Mouse (Mus musculus): Measurements from ENCODE around the gene Neurl4. TPM values are rescaled to one million over a fixed set of nuclear protein-coding genes. Genes with fewer than 3 reads are reported as not detected.

The Neurl4 gene
- polyA plus RNA-seq, 1 experiment from 2014 or later = 29.0 TPM

DNA sequence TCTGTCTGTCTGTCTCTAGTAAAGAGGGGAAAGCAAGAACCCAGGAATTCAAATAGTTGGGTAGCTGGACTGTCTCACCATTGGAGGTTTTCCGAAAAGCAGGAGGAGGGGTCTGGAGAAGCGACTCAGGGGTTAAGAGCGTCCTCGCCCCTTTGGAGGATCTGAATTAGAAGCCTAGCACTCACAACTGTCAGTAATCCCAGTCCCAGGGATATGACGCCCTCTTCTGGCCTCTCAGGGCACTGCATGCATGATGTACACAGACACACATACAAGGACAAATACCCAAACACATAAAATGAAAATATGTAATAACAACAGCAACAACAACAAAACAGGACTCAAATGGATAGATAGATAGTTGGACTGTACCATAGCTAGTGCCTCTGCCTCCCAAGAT lies 59.7 kb downstream of the Neurl4 start:
- no peak for ATAC-seq (ENCODE audit: low FRiP score, low TSS enrichment)
- H3K9me3 ChIP-seq (ENCODE audit: control insufficient read depth, low read length) = no peaks in the 10 kb centered on the region
- no peaks in the 10 kb centered on the region for H3K4me1 ChIP-seq (ENCODE audit: control insufficient read depth, insufficient read depth, low read length)
- no peak overlapping the region for H3K9ac ChIP-seq (replicated peaks; ENCODE audit: low read length)
- peaks cover 28% of the 10 kb centered on the region for H3K27me3 ChIP-seq (ENCODE audit: control insufficient read depth, insufficient read depth, low read length)
- 22% methylated on average over 5 of the region's 5 CpGs for WGBS
- H3K36me3 ChIP-seq (ENCODE audit: control insufficient read depth, insufficient read depth, low read length) = no peaks in the 10 kb centered on the region
- no peak overlapping the region for H3K4me2 ChIP-seq (ENCODE audit: low read length)
- H3K27ac ChIP-seq (replicated peaks; ENCODE audit: low read depth, low read length) = no peak overlapping the region
- DNase-seq = no peak
- no peak overlapping the region for H3K4me3 ChIP-seq (replicated peaks; ENCODE audit: low read depth, low read length)

DNA sequence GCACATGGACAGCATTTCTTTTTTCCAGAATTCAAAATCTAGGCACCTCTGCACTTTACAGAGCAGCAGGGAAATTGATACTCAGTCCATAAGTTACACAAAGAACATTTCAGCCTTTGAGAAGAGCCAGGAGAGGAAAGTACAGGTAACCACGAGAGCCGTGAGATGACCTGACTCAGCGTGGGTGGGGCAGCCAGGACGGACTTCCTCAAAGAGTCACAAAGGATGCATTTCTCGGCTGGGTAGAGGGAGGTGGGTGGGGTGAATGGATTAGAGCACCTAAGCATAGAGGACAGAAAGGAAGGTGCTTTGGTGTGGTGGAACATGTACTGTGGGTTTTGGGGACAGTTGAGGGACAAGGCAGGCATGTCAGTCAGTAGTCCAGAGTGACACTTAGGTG lies 61.0 kb downstream of the Neurl4 start:
- H3K27me3 ChIP-seq (ENCODE audit: control insufficient read depth, insufficient read depth, low read length) = peaks cover 40% of the 10 kb centered on the region
- 51% methylated on average over 5 of the region's 5 CpGs for WGBS

More for the DNA sequence above, 61.0 kb downstream of the Neurl4 start:
- Histone ChIP-seq H3K4me3 (replicated peaks; ENCODE audit: low read depth, low read length) (no peak overlapping the region), H3K4me1 (ENCODE audit: control insufficient read depth, insufficient read depth, low read length) (0 out of 2 replicates have a peak, but pooled peaks cover 4% of the 10 kb centered on the region), H3K4me2 (ENCODE audit: low read length) (no peak overlapping the region), H3K36me3 (ENCODE audit: control insufficient read depth, insufficient read depth, low read length) (no peaks in the 10 kb centered on the region), H3K9ac (replicated peaks; ENCODE audit: low read length) (no peak overlapping the region), H3K27ac (replicated peaks; ENCODE audit: low read depth, low read length) (no peak overlapping the region), H3K9me3 (ENCODE audit: control insufficient read depth, low read length) (no peaks in the 10 kb centered on the region)
- DNase-seq (no peak), ATAC-seq (ENCODE audit: low FRiP score, low TSS enrichment) (no peak)

Small RNA genes within 50 kb of the gene (microRNA-seq; reads per million reads assigned to microRNA genes)
- gene Mir6924 = not detected

Other genes starting within 250 kb of the Neurl4 start
- gene Sox15, start 245.8 kb upstream of the Neurl4 start, polyA plus RNA-seq (2014; fragmentation: Nextera tagmentation; extraction: Ambion mirVana) = not detected in 2 replicates
- 64.0 and 108 TPM in 2 replicates for gene Mpdu1, start 238.4 kb upstream of the Neurl4 start, polyA plus RNA-seq (2014; fragmentation: Nextera tagmentation; extraction: Ambion mirVana)
- 3.7 and 7.9 TPM in 2 replicates for gene Cd68, start 234.9 kb upstream of the Neurl4 start, polyA plus RNA-seq (2014; fragmentation: Nextera tagmentation; extraction: Ambion mirVana)
- gene Eif4a1, start 228.6 kb upstream of the Neurl4 start, polyA plus RNA-seq (2014; fragmentation: Nextera tagmentation; extraction: Ambion mirVana) = 707 and 863 TPM in 2 replicates
- gene Senp3, start 219.0 kb upstream of the Neurl4 start, polyA plus RNA-seq (2014; fragmentation: Nextera tagmentation; extraction: Ambion mirVana) = 93.3 and 103 TPM in 2 replicates
- gene Tnfsf13, start 215.3 kb upstream of the Neurl4 start, polyA plus RNA-seq (2014; fragmentation: Nextera tagmentation; extraction: Ambion mirVana) = 0.16 and 0.25 TPM in 2 replicates
- gene Tnfsf12, start 205.2 kb upstream of the Neurl4 start, polyA plus RNA-seq (2014; fragmentation: Nextera tagmentation; extraction: Ambion mirVana) = 1.6 and 3.0 TPM in 2 replicates
- gene Tnfsfm13, start 205.0 kb upstream of the Neurl4 start, polyA plus RNA-seq (2014; fragmentation: Nextera tagmentation; extraction: Ambion mirVana) = 0.51 and 1.1 TPM in 2 replicates
- 20.0 and 30.7 TPM in 2 replicates for gene Polr2a, start 142.4 kb upstream of the Neurl4 start, polyA plus RNA-seq (2014; fragmentation: Nextera tagmentation; extraction: Ambion mirVana)
- 0.14 TPM in 1 of 2 replicates, not detected in the other for gene Slc35g3, start 139.1 kb upstream of the Neurl4 start, polyA plus RNA-seq (2014; fragmentation: Nextera tagmentation; extraction: Ambion mirVana)
- gene Zbtb4, start 135.2 kb upstream of the Neurl4 start, polyA plus RNA-seq (2014; fragmentation: Nextera tagmentation; extraction: Ambion mirVana) = 3.8 and 4.2 TPM in 2 replicates
- 0.80 and 1.3 TPM in 2 replicates for gene Chrnb1, start 105.1 kb upstream of the Neurl4 start, polyA plus RNA-seq (2014; fragmentation: Nextera tagmentation; extraction: Ambion mirVana)
- gene Fgf11, start 99.2 kb upstream of the Neurl4 start, polyA plus RNA-seq (2014; fragmentation: Nextera tagmentation; extraction: Ambion mirVana) = 3.2 and 3.6 TPM in 2 replicates
- gene Tmem102, start 95.4 kb upstream of the Neurl4 start, polyA plus RNA-seq (2014; fragmentation: Nextera tagmentation; extraction: Ambion mirVana) = 0.58 and 0.82 TPM in 2 replicates
- not detected in 2 replicates for gene Gm39566, start 85.8 kb upstream of the Neurl4 start, polyA plus RNA-seq (2014; fragmentation: Nextera tagmentation; extraction: Ambion mirVana)
- gene Spem2, start 82.6 kb upstream of the Neurl4 start, polyA plus RNA-seq (2014; fragmentation: Nextera tagmentation; extraction: Ambion mirVana) = not detected in 2 replicates
- 0.49 and 0.85 TPM in 2 replicates for gene Spem1, start 78.9 kb upstream of the Neurl4 start, polyA plus RNA-seq (2014; fragmentation: Nextera tagmentation; extraction: Ambion mirVana)
- gene Nlgn2, start 63.3 kb upstream of the Neurl4 start, polyA plus RNA-seq (2014; fragmentation: Nextera tagmentation; extraction: Ambion mirVana) = 25.1 and 32.4 TPM in 2 replicates
- 313 and 417 TPM in 2 replicates for gene Tmem256, start 62.6 kb upstream of the Neurl4 start, polyA plus RNA-seq (2014; fragmentation: Nextera tagmentation; extraction: Ambion mirVana)
- 41.3 and 51.9 TPM in 2 replicates for gene Plscr3, start 54.7 kb upstream of the Neurl4 start, polyA plus RNA-seq (2014; fragmentation: Nextera tagmentation; extraction: Ambion mirVana)
- gene Tnk1, start 42.3 kb upstream of the Neurl4 start, polyA plus RNA-seq (2014; fragmentation: Nextera tagmentation; extraction: Ambion mirVana) = not detected in 2 replicates
- gene Tmem95, start 23.1 kb upstream of the Neurl4 start, polyA plus RNA-seq (2014; fragmentation: Nextera tagmentation; extraction: Ambion mirVana) = not detected in 2 replicates
- gene Kctd11, start 19.7 kb upstream of the Neurl4 start, polyA plus RNA-seq (2014; fragmentation: Nextera tagmentation; extraction: Ambion mirVana) = 0.74 and 1.0 TPM in 2 replicates
- 0.17 and 0.30 TPM in 2 replicates for gene Acap1, start 5.5 kb upstream of the Neurl4 start, polyA plus RNA-seq (2014; fragmentation: Nextera tagmentation; extraction: Ambion mirVana)
- 9.4 and 13.0 TPM in 2 replicates for gene 2810408A11Rik, start 85 bp upstream of the Neurl4 start, polyA plus RNA-seq (2014; fragmentation: Nextera tagmentation; extraction: Ambion mirVana)
- 56.4 and 62.4 TPM in 2 replicates for gene Gps2, start 12.8 kb downstream of the Neurl4 start, polyA plus RNA-seq (2014; fragmentation: Nextera tagmentation; extraction: Ambion mirVana)
- gene Eif5a, start 20.9 kb downstream of the Neurl4 start, polyA plus RNA-seq (2014; fragmentation: Nextera tagmentation; extraction: Ambion mirVana) = 1,083 and 1,099 TPM in 2 replicates
- gene Ybx2, start 34.7 kb downstream of the Neurl4 start, polyA plus RNA-seq (2014; fragmentation: Nextera tagmentation; extraction: Ambion mirVana) = 4.3 and 10.4 TPM in 2 replicates
- gene Slc2a4, start 47.1 kb downstream of the Neurl4 start, polyA plus RNA-seq (2014; fragmentation: Nextera tagmentation; extraction: Ambion mirVana) = 2.2 and 4.5 TPM in 2 replicates
- gene Cldn7, start 63.7 kb downstream of the Neurl4 start, polyA plus RNA-seq (2014; fragmentation: Nextera tagmentation; extraction: Ambion mirVana) = 0.20 TPM in 1 of 2 replicates, not detected in the other
- 24.4 and 39.0 TPM in 2 replicates for gene Ctdnep1, start 80.1 kb downstream of the Neurl4 start, polyA plus RNA-seq (2014; fragmentation: Nextera tagmentation; extraction: Ambion mirVana)
- 162 and 193 TPM in 2 replicates for gene Elp5, start 81.4 kb downstream of the Neurl4 start, polyA plus RNA-seq (2014; fragmentation: Nextera tagmentation; extraction: Ambion mirVana)
- gene Gabarap, start 90.1 kb downstream of the Neurl4 start, polyA plus RNA-seq (2014; fragmentation: Nextera tagmentation; extraction: Ambion mirVana) = 616 and 626 TPM in 2 replicates
- 41.3 and 48.9 TPM in 2 replicates for gene Phf23, start 94.7 kb downstream of the Neurl4 start, polyA plus RNA-seq (2014; fragmentation: Nextera tagmentation; extraction: Ambion mirVana)
- 22.9 and 23.0 TPM in 2 replicates for gene Dvl2, start 99.5 kb downstream of the Neurl4 start, polyA plus RNA-seq (2014; fragmentation: Nextera tagmentation; extraction: Ambion mirVana)
- 43.2 and 49.6 TPM in 2 replicates for gene Acadvl, start 114.3 kb downstream of the Neurl4 start, polyA plus RNA-seq (2014; fragmentation: Nextera tagmentation; extraction: Ambion mirVana)
- gene Dlg4, start 115.9 kb downstream of the Neurl4 start, polyA plus RNA-seq (2014; fragmentation: Nextera tagmentation; extraction: Ambion mirVana) = 33.1 and 41.0 TPM in 2 replicates
- gene Asgr1, start 153.0 kb downstream of the Neurl4 start, polyA plus RNA-seq (2014; fragmentation: Nextera tagmentation; extraction: Ambion mirVana) = 0.26 and 1.4 TPM in 2 replicates
- not detected in 2 replicates for gene Asgr2, start 191.6 kb downstream of the Neurl4 start, polyA plus RNA-seq (2014; fragmentation: Nextera tagmentation; extraction: Ambion mirVana)
- gene Mgl2, start 229.3 kb downstream of the Neurl4 start, polyA plus RNA-seq (2014; fragmentation: Nextera tagmentation; extraction: Ambion mirVana) = 0.75 TPM in 1 of 2 replicates, not detected in the other

Data from midbrain, embryonic 14.5 days (tissue).